Mouse (Mus musculus): ENCODE measurements around the gene Snx18.

DNA sequence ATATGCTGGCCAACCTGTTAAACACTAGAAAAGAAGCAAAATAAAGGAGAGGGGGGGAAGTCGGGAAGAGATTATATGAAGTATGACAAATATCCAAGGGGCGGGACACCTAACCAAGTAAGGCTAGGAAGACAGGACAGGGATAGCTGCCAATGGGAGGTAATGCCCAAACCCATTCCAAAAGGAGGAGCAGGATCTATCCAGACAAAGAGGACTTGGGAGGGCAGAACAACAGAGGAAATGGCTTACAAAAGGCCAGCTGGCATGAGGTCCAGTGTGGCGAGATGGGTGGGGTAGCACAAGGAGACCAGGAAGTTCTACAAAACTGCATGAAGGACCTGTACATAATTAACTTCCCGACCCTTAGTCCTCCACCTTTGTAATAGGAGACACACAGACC is 34.8 kb downstream of the Snx18 start:
- TF ChIP-seq CTCF (IDR thresholded peaks at IDR 0.05) (no peak), POLR2A (IDR thresholded peaks at IDR 0.05; ENCODE audit: insufficient read depth, low read depth, low read length) (no peak)

All from heart, adult 2 months (tissue).